Mouse (Mus musculus): ENCODE measurements around the gene Tsks. TPM values are rescaled to one million over a fixed set of nuclear protein-coding genes. Genes with fewer than 3 reads are reported as not detected.

Tsks gene
- polyA plus RNA-seq, 1 experiment from 2014 or later, result 0.30 TPM

DNA sequence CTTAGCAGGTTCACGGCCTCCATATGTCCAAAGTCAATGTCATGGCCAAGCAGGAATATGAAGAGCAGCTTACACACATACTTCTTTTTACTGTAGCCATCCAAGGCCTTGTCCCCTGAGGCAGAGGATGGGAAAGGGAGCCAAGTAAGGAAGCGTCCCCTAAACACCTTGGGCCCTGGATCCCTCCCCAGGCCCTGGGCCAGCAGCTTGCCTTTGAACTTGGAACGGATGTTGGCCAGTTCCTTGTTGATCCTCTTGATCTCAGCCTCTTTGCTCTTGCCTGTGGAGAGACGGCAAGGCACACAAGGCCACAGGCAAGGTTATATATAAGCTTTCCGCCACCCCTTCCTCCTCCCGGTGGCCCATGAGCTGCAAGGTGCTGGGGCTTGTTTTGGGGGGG is 26.8 kb upstream of the Tsks start:
- Histone ChIP-seq H3K27ac (replicated peaks) (no peak overlapping the region), H3K36me3 (replicated peaks) (peaks cover 80% of the 10 kb centered on the region), H3K27me3 (replicated peaks; ENCODE audit: low read depth, poor library complexity, severe bottlenecking) (no peaks in the 10 kb centered on the region), H3K9me3 (no peaks in the 10 kb centered on the region), H3K4me3 (no peak overlapping the region), H3K4me1 (no peaks in the 10 kb centered on the region)
- WGBS, result 88% methylated on average over 6 of the region's 6 CpGs
- DNase-seq (ENCODE audit: low spot score), result no peak

DNA sequence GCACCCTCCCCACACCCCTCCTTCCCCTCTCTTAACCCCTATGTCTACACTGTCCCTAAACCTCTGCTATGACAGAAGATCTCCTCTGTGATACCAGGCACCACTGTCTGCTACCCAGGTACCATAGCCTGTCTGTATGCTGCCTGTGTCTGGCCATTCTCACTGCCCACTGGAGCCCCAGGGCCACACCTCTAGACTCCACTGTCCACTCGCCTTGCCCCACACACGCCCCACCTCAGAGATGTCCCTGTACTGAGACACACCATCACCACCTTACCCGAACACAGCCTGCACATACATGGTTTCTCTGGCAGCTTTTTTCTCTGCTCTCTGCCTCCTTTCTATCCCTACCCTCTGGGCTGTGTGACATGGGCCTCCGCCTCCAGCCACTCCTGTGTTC is 26.1 kb upstream of the Tsks start:
- Histone ChIP-seq H3K9me3 (no peaks in the 10 kb centered on the region), H3K27me3 (replicated peaks; ENCODE audit: low read depth, poor library complexity, severe bottlenecking) (no peaks in the 10 kb centered on the region), H3K27ac (replicated peaks) (no peak overlapping the region), H3K4me1 (no peaks in the 10 kb centered on the region), H3K36me3 (replicated peaks) (peaks cover 81% of the 10 kb centered on the region), H3K4me3 (no peak overlapping the region)
- DNase-seq (ENCODE audit: low spot score), result peak; percentile 6
- 93% methylated on average over 4 of the region's 4 CpGs for WGBS

DNA sequence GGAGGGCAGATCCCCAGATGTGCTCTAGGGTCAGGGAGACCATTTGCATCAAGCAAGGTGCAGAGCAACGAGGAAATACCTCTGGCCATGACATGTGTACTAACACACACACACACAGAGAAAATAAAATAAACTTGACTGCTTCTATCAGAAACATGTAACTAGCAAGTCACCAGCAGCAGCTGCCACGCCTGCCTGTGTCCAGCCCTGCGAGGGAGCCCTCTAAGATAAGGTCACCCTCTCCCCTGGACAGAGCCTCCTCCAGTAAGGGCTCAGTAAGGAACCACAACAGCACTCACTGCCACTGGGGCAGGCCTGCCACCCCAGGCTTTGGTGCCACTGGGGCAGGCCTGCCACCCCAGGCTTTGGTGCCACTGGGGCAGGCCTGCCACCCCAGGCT is 24.8 kb upstream of the Tsks start:
- H3K4me1 ChIP-seq, result no peaks in the 10 kb centered on the region
- 86% methylated on average over 3 of the region's 3 CpGs for WGBS
- H3K4me3 ChIP-seq, result no peak overlapping the region
- peaks cover 81% of the 10 kb centered on the region for H3K36me3 ChIP-seq (replicated peaks)
- no peaks in the 10 kb centered on the region for H3K9me3 ChIP-seq
- DNase-seq (ENCODE audit: low spot score), result no peak
- H3K27ac ChIP-seq (replicated peaks), result no peak overlapping the region
- no peaks in the 10 kb centered on the region for H3K27me3 ChIP-seq (replicated peaks; ENCODE audit: low read depth, poor library complexity, severe bottlenecking)

DNA sequence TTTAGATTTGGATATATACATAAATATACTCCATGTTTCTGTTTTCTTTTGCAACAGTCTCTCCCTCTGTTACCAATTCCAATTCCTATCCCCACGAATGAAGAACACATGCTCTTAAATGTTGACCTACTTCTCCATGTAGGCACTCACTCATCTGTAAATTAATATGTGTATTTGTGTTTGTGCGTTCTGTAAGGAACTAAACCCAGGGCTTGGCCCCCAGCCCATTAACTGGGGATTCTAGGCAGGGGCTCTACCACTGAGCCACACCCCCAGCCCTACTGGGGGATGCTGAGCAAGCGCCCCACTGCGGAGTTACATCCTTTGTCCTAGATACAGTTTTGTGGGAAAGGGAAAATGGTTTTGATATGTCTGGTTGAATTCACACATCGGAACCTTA is 23.9 kb upstream of the Tsks start:
- no peaks in the 10 kb centered on the region for H3K27me3 ChIP-seq (replicated peaks; ENCODE audit: low read depth, poor library complexity, severe bottlenecking)
- no peak overlapping the region for H3K4me3 ChIP-seq
- peaks cover 81% of the 10 kb centered on the region for H3K36me3 ChIP-seq (replicated peaks)
- DNase-seq (ENCODE audit: low spot score), result no peak
- H3K27ac ChIP-seq (replicated peaks), result no peak overlapping the region
- H3K4me1 ChIP-seq, result no peaks in the 10 kb centered on the region
- 92% methylated on average over 5 of the region's 5 CpGs for WGBS
- no peaks in the 10 kb centered on the region for H3K9me3 ChIP-seq

DNA sequence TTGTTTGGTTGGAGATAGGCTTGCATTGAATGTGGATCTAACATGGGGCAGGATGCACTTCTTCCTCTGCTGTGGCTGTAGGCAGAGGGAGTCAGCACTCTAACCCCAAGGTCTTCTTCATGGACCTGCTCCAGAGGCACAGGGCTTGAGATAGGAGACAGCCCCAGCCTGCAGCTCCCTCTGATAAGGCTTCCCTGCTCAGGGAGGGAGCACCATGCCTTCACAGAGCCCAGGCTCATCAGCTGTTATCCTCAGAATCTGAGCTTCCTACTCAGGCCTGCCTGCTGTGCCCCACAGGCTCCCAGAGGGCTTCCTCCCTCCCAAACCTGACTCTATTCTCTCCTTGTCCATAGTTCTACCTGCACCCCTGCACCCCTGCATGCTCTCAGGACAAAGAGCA is 20.5 kb upstream of the Tsks start:
- Histone ChIP-seq H3K9me3 (no peaks in the 10 kb centered on the region), H3K27ac (replicated peaks) (no peak overlapping the region), H3K4me3 (no peak overlapping the region), H3K36me3 (replicated peaks) (peaks cover 80% of the 10 kb centered on the region), H3K4me1 (peaks cover under 1% of the 10 kb centered on the region), H3K27me3 (replicated peaks; ENCODE audit: low read depth, poor library complexity, severe bottlenecking) (no peaks in the 10 kb centered on the region)
- DNase-seq (ENCODE audit: low spot score), result no peak

DNA sequence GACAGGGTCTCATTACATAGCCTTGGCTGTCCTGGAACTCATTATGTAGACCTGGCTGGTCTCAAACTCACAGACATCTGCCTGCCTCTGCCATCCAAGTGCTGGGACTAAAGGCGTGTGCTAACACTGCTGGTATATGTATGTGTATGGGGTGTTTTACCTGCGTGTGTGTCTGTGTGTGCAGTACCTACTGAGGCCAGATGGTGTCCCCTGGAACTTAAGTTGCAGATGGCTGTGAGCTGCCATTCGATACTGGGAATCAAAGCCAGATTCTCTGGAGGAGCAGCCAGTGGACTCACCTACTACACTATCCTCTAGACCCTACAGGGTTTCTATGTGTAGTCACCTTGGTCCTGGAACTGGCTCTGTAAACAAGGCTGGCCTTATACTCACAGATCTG is 17.5 kb upstream of the Tsks start:
- peak; percentile 38 for DNase-seq (ENCODE audit: low spot score)
- H3K27ac ChIP-seq (replicated peaks), result no peak overlapping the region
- WGBS, result 75% methylated on average over 3 of the region's 3 CpGs
- H3K9me3 ChIP-seq, result no peaks in the 10 kb centered on the region
- no peaks in the 10 kb centered on the region for H3K27me3 ChIP-seq (replicated peaks; ENCODE audit: low read depth, poor library complexity, severe bottlenecking)
- H3K36me3 ChIP-seq (replicated peaks), result peaks cover 62% of the 10 kb centered on the region
- H3K4me3 ChIP-seq, result no peak overlapping the region
- H3K4me1 ChIP-seq, result peaks cover 18% of the 10 kb centered on the region

DNA sequence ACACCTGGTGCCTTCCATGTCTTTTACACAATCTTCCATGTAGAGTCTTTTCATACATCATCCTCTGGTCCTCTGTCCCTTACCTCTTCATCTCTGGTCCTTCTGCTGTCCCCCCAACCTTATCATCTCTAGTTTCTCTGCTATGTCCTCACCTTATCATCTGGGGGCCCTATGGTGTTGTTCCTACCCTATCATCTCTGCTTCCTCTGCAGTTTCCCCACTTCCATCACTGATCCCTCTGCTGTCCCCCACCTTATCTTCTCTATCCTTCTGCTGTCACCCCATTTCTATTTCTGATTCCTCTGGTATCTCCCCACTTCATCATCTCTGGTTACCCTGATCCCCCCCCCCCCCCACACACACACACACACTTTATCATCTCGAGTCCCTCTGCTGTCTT is 14.4 kb upstream of the Tsks start:
- WGBS, result 3% methylated on average over 1 of the region's 1 CpGs

DNA sequence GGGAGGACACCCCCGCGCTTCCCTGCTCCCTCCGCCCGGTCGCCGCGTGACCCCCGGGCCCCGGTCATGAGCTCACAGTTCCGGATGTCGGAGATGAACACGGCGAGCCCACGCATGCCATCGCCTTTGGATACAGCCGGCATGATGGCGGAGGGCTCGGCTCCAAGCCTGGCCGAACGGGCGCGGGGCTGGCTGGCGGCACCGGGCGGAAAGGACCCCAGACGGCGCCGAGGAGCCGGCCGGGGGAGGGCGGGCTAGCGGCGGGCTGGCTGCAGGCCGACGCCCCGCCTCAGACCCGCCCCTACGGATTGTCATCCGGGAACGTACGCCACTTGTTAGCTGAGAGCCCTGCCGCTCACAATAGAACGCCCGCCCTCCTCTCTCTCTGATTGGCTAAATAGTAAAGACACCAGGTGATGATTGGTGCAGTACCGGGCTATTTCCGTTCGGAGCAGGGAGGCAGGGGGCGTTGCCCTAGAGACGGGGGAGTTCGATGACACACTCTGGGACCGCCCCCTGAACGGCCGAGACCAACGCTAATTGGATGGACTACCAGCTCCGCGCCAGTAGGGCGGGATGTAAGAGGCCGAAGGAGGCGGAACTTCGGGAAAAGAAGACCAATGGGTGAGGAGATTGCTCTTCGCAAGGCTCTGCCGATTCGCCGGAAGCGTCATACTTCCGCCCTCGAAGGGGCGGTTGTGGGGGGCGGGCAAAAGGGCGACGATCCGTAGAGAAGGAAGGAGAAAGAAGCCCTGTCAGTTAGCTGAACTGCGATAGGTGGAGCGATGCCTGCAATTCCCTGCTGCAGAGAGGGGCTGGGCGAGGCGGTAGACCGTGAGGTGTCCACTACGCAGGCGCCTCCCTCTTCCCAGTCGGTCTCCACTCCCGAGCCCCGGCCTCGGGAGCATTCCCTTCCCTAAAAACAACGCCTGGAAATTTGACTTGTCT is 13.5 kb upstream of the Tsks start, which contains the start of gene Ap2a1:
TSS of gene Ap2a1 (minus strand) at position 293 of the 948 bp plus-strand sequence.
- peak; percentile 100 for DNase-seq (ENCODE audit: low spot score)
- peaks cover 20% of the 10 kb centered on the region for H3K4me1 ChIP-seq
- H3K27me3 ChIP-seq (replicated peaks; ENCODE audit: low read depth, poor library complexity, severe bottlenecking), result no peaks in the 10 kb centered on the region
- peaks cover 23% of the 10 kb centered on the region for H3K36me3 ChIP-seq (replicated peaks)
- under 1% methylated on average over 84 of the region's 84 CpGs for WGBS
- H3K9me3 ChIP-seq, result no peaks in the 10 kb centered on the region
- peak within 1 kb of the TSS; percentile 99 for H3K4me3 ChIP-seq
- H3K27ac ChIP-seq (replicated peaks), result peak within 1 kb of the TSS; percentile 90

More for the DNA sequence above, 14.4 kb upstream of the Tsks start:
- peaks cover 32% of the 10 kb centered on the region for H3K36me3 ChIP-seq (replicated peaks)
- DNase-seq (ENCODE audit: low spot score), result no peak
- H3K27ac ChIP-seq (replicated peaks), result peak overlapping the region; percentile 90
- peaks cover 20% of the 10 kb centered on the region for H3K4me1 ChIP-seq
- peak overlapping the region; percentile 99 for H3K4me3 ChIP-seq
- H3K9me3 ChIP-seq, result no peaks in the 10 kb centered on the region
- H3K27me3 ChIP-seq (replicated peaks; ENCODE audit: low read depth, poor library complexity, severe bottlenecking), result no peaks in the 10 kb centered on the region

DNA sequence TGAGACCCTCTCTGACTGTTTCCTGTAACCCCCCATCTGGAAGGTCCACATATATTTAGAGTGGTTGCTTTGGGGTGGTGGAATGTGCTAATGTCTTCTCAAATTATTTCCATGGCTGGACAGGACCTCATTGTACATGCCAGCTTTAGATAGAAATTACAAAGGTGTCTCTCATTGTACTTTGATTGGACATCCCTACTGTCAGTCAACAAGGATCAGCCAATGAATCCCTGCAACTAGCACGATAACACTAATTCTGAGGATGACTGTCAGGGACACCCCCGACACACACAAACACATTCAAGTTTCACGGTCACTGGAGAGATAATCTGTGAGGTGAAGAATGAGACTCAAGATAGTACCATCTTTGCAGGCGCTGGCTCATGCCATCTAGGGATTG is 4.3 kb upstream of the Tsks start:
- WGBS, result 90% methylated on average over 4 of the region's 4 CpGs
- no peaks in the 10 kb centered on the region for H3K36me3 ChIP-seq (replicated peaks)

DNA sequence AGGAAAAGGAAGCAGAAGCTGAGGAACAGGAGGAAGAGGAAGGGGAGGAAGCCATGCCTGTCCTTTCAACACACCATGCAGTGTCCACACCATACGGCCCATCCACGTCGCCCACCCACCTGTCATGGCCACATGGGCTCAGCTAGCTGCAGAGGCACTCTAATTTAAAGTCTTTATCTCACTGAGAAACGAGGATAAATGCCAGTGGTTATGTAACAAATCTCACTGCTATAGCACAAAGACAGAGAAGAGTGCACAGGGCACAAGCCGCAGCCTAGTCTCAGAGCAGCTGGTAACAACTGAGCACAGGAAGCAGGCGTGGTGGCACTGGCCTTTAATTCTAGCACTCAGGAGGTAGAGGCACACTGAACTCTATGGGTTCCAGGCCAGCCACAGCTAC is 6.9 kb downstream of the Tsks start:
- H3K27me3 ChIP-seq (replicated peaks; ENCODE audit: low read depth, poor library complexity, severe bottlenecking), result peaks cover 50% of the 10 kb centered on the region
- no peak overlapping the region for H3K27ac ChIP-seq (replicated peaks)
- H3K4me1 ChIP-seq, result peaks cover 19% of the 10 kb centered on the region
- 0 out of 2 replicates have a peak overlapping the region, but pooled peaks have one; percentile 18 for H3K4me3 ChIP-seq
- WGBS, result 82% methylated on average over 6 of the region's 6 CpGs
- no peaks in the 10 kb centered on the region for H3K9me3 ChIP-seq
- H3K36me3 ChIP-seq (replicated peaks), result no peaks in the 10 kb centered on the region
- no peak for DNase-seq (ENCODE audit: low spot score)

More for the DNA sequence above, 4.3 kb upstream of the Tsks start:
- no peak for DNase-seq (ENCODE audit: low spot score)
- Histone ChIP-seq H3K4me1 (no peaks in the 10 kb centered on the region), H3K4me3 (no peak overlapping the region), H3K9me3 (no peaks in the 10 kb centered on the region; the same call in 1 of the 2 replicates), H3K27me3 (replicated peaks; ENCODE audit: low read depth, poor library complexity, severe bottlenecking) (no peaks in the 10 kb centered on the region; the same call in 1 of the 2 replicates), H3K27ac (replicated peaks) (no peak overlapping the region)

DNA sequence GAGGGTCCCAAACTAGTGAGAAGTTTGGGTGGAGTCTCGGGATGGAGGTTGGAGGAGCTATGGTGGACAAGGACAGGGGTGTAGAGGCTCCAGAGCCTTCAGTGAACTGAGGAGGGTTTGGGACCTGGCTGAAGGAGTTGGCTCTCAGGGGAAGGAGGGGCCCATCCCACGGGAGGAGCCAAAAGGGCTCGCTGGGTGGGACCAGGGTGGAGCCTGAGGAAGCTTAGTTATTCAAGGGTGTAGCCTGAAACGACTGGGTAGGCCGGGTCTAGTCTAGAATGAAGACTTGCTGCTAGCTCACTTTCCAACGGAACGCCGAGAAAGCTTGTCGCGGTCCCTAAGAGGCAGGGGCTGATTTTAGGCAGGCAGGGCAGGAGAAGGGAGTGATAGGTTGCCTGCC is 9.0 kb downstream of the Tsks start:
- peaks cover 50% of the 10 kb centered on the region for H3K27me3 ChIP-seq (replicated peaks; ENCODE audit: low read depth, poor library complexity, severe bottlenecking)
- H3K4me3 ChIP-seq, result peak overlapping the region; percentile 63
- WGBS, result under 1% methylated on average over 10 of the region's 10 CpGs
- DNase-seq (ENCODE audit: low spot score), result peak; percentile 64
- H3K36me3 ChIP-seq (replicated peaks), result no peaks in the 10 kb centered on the region
- H3K4me1 ChIP-seq, result peaks cover 28% of the 10 kb centered on the region
- no peak overlapping the region; the same call in 1 of the 2 replicates for H3K27ac ChIP-seq (replicated peaks)
- H3K9me3 ChIP-seq, result no peaks in the 10 kb centered on the region

DNA sequence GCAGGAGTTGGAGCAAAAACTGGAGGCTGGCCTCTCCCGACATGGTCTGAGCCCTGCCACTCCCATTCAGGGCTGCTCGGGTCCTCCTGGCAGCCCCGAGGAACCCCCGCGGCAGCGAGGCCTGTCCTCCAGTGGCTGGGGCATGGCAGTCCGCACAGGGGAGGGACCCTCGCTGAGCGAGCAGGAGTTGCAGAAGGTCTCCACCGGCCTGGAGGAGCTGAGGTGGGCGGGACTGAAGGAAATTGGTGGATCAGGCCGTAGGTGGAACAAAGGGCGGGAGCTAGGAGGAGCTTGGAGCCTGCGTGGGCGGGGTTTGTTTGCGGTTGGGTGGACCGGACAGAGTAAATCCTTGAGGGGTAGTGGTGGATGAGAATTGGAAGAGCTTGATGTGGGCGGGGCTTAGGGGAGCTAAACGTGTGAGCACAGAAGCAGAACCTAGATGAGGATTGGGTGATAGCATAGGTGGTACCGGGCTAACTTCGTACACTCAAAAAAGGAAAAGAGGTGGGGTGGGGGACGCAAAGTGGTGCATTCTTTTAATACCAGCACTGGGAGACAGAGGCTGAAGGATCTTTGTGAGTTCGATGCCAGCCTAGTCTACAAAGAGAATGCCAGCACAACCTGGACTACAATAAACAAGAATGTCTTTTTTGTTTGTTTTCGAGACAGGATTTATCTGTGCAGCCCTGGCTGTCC is 9.8 kb downstream of the Tsks start:
- peak; percentile 95 for DNase-seq (ENCODE audit: low spot score)
- H3K4me1 ChIP-seq, result peaks cover 34% of the 10 kb centered on the region
- peaks cover 50% of the 10 kb centered on the region for H3K27me3 ChIP-seq (replicated peaks; ENCODE audit: low read depth, poor library complexity, severe bottlenecking)
- no peaks in the 10 kb centered on the region for H3K36me3 ChIP-seq (replicated peaks)
- no peaks in the 10 kb centered on the region for H3K9me3 ChIP-seq
- 6% methylated on average over 24 of the region's 24 CpGs for WGBS
- peak overlapping the region; percentile 71 for H3K27ac ChIP-seq (replicated peaks)
- H3K4me3 ChIP-seq, result peak overlapping the region; percentile 63
